8 mouse cellular contexts compared by ENCODE assay signal in genomic region chr6:125661106-125661877, GRCm38 (mm10). TPM values are rescaled to one million over a fixed set of nuclear protein-coding genes. Genes with fewer than 3 reads are reported as not detected.
DNase-seq lines count a peak whose midpoint lies in the region; ATAC-seq and TF ChIP-seq lines count a peak whose summit lies in the region.

No protein-coding gene starts in this region.

- 46% methylated on average over 14 of the region's 14 CpGs for WGBS in liver, postnatal 0 days (ENCODE audit: insufficient replicate concordance)

- DNase-seq in 3T3-L1 (ENCODE audit: low read depth, low spot score) = peak; percentile 74
- DNase-seq in Muller cell, postnatal 12 days (ENCODE audit: inconsistent ontology term) = peak; percentile 48
- peak; percentile 91 to 93 for DNase-seq in cerebellum, postnatal 10 days
- DNase-seq in gastrocnemius, postnatal 10 days = peak; percentile 87
- DNase-seq in kidney, postnatal 25 days = peak; percentile 64 to 77
- DNase-seq in liver, postnatal 0 days = peak; percentile 85
- DNase-seq in retina, postnatal 1 day = peak; percentile 77
- DNase-seq in urinary bladder, adult 2 months (ENCODE audit: low spot score) = peak; percentile 55

- no peaks in the 10 kb centered on the region for H3K9me3 ChIP-seq in liver, postnatal 0 days (ENCODE audit: low read length)

- no peaks in the 10 kb centered on the region; the same call in 1 of the 2 replicates for H3K27me3 ChIP-seq in liver, postnatal 0 days (ENCODE audit: insufficient read depth, low read length)

- no peak overlapping the region for H3K4me2 ChIP-seq in liver, postnatal 0 days (ENCODE audit: low read depth, low read length)

- H3K27ac ChIP-seq in liver, postnatal 0 days (ENCODE audit: low read depth) = no peak overlapping the region

- peak; percentile 92 for TF ChIP-seq CTCF in liver, postnatal 0 days (IDR thresholded peaks at IDR 0.05; ENCODE audit: low read depth)

- no peaks in the 10 kb centered on the region for H3K4me1 ChIP-seq in liver, postnatal 0 days (ENCODE audit: insufficient read depth)

- H3K36me3 ChIP-seq in liver, postnatal 0 days (replicated peaks; ENCODE audit: insufficient read depth, low read length) = no peaks in the 10 kb centered on the region

- no peak overlapping the region for H3K4me3 ChIP-seq in liver, postnatal 0 days (ENCODE audit: low read depth, low read length)

- no peak for ATAC-seq in liver, postnatal 0 days

- no peak overlapping the region for H3K9ac ChIP-seq in liver, postnatal 0 days (replicated peaks)

- TF ChIP-seq EP300 in liver, postnatal 0 days (IDR thresholded peaks at IDR 0.05; ENCODE audit: low read depth) = no peak

RNA-seq across cellular contexts. Expression of gene Ano2, which starts 28.9 kb away (rescaled TPM):
- total RNA-seq in gastrocnemius, postnatal 10 days (2021) = under 1 TPM; 0.12 to 0.14 TPM
- polyA plus RNA-seq in liver, postnatal 0 days (2015; fragmentation: Nextera tagmentation; extraction: Ambion mirVana) = not detected in 2 replicates
- 0.04 and 0.19 TPM in 2 replicates for polyA plus RNA-seq in urinary bladder, adult 2 months (2012; rRNA removed)
